Mouse (Mus musculus) embryo, embryonic 9.5 days (tissue): Measurements from ENCODE around the gene Cphx3.
"Not testable (repeated sequence)": the region's sequence is repeated elsewhere in the genome, so short reads cannot be mapped to it uniquely, and the experiment has no call there.

Experiments
- DNase-seq: peaks from one replicate; pipeline ENCODE4 v3.0.0-alpha.2; 2017; ENCODE audit errors: extremely low spot score

The Cphx3 gene

DNA sequence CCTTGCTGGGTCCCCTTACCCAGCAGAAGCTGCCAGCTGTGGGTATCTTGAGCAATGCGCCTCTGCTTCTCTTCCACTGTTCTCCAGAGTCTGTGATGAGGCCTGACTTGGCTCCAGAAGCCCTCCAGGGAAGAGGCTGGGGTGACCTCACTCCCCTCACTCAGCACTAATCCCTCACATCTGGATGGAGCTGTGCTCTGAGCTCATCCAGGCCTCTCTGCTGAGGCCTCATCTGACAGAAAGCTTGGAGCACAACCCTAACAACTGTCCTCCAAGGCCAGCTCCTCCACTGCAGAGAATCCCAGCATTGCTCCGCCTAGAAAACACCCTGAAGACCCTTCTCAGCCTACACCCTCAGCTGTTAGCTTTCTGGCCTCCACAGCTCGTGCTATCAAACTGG, 91.9 kb downstream of the Cphx3 start:
- not testable (repeated sequence) for DNase-seq

DNA sequence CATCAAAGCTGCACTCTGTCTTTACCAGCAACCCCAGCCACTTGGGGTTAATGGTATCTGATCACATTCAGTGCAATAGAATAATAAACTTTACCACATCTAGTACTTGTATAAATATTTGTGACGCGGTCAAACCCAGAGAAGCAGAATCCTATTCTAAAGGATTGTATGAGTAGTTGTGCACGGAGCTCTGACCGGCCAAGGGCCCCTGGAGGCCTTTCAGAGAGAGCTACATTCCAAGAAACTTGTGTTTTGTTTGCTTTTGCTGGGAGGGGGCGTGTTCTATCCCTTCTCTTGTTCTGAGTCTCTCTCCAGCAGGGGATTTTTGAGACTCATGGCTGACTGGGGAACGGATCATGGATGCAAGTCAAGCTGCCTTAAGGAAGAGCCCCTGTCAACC, 92.9 kb downstream of the Cphx3 start:
- DNase-seq, result not testable (repeated sequence)

DNA sequence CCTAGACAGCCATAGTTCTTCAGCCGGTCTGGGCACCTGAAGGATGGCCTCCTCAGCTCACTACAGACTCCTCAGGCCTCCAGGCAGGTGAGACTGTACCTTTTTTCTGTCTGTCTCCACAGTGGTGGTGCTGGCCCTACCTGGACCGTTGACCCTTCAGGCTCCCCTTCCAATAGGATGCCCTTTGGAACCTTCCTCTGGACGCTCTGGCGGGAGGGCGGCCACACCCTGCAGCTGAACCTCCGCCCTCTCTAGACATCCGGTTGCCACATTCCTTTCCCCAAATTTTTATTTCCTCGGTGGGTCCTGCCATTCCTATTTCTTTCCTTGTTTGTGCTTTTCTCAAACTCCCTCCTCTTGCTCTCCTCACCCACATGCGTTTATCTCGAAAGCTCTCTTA, 99.6 kb downstream of the Cphx3 start:
- DNase-seq, result not testable (repeated sequence)

DNA sequence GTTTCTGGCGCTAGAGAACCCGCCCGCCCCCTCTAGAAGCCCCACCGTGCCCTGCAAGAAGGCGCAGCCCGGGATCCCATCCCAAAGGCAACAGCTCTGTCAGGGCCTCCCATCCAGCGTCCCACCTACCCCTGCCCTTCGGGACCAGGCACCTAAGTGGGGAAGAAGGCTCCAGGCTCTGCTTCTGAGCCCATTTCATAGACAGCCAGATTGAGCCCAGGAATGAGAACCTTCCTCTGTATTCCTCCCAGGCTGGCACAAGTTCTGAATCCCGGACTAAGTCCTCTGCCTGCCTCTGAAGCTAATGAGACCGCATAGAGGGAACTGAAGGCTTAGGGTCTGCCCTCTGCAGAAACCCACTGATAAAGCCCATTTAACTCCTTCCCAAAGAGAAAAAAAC, 100.3 kb downstream of the Cphx3 start, which contains the start of gene Plac9b:
Plac9b (minus strand) TSS at position 101 of the 400 bp plus-strand sequence.
- DNase-seq, result not testable (repeated sequence)

DNA sequence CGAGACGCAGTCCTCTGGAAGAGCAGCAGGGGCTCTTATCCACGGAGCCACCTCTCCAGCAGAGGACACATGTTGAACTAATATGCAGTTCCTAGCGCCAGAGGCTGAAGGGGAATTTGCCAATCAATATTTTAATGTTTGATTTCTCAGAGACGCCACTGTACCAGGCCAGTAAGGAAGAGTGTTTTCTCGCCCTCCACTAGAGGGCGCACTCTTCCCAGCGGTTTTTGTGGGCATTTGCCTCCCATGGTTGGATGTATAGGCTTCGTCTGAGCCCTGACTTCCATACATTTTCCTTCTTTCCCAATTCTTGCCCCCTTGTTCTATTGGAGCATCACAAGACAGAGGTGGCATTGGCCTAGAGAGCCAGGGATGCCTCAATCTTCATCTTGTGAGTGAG, 104.5 kb downstream of the Cphx3 start:
- not testable (repeated sequence) for DNase-seq

DNA sequence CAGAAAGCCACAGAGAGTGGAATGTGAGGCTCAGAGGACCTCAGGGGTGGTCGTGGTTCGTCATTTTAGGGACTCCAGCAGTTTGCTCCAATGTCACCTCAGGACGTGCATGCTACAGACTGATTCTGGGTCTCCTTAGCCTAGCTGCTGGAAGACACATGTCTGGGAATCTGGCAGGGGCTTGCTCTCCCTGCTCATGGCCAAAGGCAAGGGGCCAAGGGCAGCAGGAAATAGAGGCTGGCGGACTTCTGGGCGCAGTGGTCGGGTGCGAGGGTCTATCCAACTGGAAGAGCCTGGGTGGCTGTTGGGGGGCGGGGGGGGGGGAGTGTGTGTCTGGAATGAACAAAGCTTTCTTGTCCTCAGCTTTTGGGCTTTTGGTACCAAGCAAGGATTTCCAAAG, 106.3 kb downstream of the Cphx3 start:
- not testable (repeated sequence) for DNase-seq

DNA sequence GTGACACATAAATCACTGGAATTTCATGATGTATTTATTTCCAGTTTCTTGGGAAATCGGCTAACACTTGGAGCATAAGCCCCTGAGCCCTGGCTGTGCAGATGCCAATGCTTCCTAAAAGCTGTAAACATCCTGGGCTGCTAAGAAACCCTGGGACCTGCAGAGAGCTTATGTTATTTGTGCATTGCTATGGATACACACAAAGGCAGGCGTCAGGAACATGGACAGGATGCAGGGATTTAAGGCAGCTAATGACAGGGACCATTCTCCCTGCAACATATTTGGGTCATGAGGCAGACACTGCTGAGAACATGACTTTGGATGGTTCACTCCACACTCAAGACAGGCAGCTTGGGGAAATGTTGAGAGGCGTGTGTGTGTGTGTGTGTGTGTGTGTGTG, 115.8 kb downstream of the Cphx3 start:
- not testable (repeated sequence) for DNase-seq

DNA sequence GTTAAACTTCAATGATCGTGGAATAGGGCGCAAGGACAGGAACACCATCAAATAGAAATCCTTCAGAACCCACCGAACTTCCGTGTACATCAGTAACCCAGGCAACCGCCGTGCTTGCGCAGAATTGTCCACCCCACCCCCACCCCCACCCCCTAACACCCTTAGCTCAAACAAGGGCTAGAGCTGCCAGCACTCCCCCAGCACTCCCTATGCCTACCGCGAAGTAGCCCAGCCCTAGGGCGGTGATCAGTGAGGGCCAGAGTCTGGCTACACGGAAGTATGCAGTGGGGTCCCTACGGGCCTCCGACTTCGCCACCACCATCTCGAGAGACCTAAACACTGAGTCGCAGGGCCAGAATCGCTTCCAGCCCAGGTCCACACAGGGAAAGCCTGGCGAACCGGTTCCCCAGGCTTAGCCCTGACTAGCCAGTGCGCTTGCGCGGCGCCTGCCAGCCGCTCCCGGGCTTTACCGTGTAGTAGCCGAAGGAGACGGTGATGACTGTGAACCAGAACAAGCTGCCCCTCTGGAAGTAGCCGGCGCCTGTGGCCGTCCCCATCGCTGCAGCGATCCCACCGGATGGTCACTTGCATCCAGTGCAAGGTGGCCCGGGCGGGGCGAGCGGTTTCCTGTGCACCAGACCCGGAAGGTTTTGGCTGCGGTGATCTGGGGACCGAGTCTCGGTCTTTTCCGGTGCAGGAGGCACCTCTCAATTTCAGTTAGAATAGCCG, 124.3 kb downstream of the Cphx3 start:
- DNase-seq, result not testable (repeated sequence)

DNA sequence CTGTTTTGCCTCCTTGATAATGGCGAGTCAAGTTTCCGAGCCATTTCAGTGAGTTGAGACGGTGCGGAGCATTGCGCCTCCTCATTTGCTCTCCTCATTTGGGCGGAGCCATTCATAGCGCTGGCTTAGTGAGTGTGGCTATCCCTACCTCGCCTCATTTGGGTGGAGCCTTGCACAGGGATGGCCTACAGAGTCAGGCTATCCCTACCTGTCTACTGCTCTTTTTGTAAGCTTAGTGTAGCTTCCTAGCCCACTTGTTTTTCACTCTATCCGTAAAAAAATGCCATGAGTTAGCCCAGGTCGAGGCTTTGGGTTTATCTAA, 124.8 kb downstream of the Cphx3 start, which contains the start of gene Tmem254b:
Tmem254b (minus strand) TSS at position 116 of the 322 bp plus-strand sequence.
- DNase-seq, result not testable (repeated sequence)

DNA sequence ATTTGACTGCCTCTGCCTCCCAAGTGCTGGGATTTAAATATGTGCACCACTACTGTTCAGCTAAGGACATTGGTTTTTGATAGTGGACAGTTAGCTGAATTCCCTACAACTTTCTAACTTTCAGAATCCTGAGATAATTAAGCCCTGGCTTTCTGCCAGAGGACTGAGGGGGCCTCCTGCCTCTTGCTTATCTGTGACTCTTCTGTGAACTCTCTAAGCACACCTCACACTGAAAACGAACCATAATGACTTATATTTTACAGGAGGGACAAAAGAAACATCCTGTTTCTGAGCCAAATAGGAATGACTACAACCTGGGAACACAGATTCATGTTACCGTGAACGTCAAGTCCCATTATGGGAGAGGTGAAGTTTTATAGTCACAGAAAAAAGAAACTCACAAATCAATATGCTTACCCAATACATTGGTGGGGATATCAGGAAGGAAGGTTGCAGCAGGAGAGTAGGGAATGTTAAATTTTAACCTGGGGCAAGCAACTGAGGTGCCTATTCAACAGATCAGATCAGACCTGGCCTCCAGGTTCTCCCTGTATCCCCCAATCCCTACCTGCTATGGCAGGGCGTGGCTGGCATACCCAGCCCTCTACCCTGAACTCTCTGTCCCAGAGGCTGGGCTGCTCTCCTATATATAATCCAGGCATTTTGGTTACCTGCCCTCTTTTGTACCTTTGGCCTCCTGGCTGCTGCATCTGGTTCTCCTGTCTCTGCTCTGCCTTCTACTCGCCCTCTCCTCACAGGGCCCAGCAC, 134.3 kb downstream of the Cphx3 start:
- not testable (repeated sequence) for DNase-seq

DNA sequence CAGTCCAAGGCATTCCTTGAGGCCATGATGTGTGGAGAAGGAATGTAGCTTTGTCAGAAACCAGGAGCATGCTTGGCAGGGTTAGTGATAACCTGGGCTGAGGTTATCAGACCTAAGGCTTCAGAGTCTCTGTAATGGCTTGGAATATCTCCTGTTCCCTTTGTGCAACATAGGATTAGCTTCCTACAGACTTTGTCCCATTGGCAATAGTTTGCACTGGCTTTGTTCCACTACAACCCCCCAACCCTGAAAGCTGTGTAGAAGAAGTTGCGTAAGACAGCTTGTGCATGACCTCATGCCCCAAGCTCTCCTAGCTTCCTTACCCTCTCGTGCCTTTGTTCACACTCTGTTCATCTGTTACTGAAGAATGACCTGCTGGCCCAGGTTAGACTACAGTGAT, 155.1 kb downstream of the Cphx3 start:
- not testable (repeated sequence) for DNase-seq

DNA sequence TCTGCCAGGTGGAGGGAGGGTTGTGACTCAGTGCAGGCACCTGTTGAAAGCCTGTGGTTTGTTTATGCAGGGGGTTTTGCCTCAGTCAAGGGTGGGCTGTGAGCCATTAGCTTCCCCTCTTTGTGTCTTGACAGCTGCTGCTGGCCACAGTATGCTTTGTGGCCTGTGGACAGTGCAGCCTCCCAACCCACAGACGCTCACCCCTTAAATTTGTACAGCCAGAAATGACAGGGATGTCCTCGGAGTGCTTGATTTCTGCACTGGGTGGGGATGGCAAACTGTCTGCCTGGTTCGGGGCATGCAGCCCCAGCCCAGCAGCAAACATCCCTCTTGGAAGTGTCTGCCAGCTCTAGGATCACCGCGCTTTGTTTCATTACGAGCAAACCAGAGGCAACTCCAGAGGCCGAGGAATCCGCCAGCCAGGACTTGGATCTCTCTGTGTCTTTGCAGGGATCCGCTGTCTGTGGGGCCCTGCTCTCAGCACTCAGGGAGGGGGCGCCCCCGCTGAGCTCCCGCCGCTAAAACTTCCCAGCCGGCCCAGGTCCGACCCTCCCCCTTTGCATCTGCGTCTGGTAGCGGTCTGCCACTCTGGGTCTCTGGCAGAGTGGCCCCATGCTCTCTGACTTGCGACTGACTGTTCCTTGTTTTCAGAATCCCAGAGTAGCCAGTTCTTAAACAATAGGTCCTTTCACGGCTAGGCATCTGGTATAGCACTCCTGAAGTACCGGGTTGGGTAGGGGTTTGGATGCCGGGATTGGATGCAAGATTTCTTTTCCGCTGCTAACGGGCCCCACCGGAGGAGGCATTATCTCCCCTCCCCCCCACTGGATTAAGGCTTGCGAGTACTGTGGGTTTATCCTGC, 175.9 kb downstream of the Cphx3 start, which contains the start of gene Duxbl3:
Duxbl3 (plus strand) TSS at position 207 of the 862 bp plus-strand sequence.
- not testable (repeated sequence) for DNase-seq

DNA sequence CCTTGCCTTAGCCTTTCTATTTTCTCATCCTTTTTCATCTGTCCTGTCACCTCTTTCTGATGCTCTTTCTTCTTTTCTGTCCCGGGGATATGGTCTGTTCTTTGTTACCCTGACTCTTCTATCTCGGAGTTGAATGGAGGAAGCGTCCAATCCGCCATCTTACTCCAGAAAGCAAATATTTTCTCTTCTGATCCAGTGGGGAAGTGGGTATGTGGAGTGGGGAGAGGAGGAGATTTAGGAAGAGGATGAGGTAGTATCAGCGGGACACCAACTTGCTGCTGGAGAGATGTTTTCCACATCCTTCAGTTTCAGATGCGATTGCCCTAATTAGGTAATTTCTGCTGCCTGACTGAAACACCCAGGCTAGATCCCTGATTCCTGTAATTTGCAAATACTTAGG, 176.6 kb downstream of the Cphx3 start:
- DNase-seq, result not testable (repeated sequence)
